Mouse (Mus musculus): ENCODE measurements at regions not wholly inside any gene's neighbourhood (a gene's known extent, or its start where the extent isn't known, plus 50 kb on each side); places are given as distances from the start of the nearest gene placed in this dataset.
A peak's percentile ranks its signal among the peaks of the same experiment; 100 is the strongest.

DNA sequence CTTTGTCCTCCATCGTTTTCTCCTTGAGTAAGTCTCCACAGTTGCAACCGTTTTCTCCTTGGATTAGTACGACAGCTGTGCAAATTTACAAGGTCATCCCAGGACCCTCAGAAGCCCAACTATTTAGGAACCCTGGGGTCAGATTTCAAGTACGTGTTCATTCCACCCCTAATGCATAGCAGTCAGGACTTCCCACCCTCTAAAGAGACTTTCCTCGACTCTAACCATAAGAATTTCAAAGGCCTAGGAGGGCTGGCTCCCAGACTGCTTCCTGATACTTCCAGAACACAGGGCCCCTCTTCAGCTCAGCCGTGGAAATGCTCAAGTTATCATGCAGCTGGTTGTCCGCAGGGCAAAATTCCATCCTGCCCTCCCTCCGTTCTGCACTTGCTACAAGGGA, 202.7 kb upstream of the Irx2 start:
- Histone ChIP-seq H3K9me3 (peaks cover 42% of the 10 kb centered on the region), H3K4me1 (no peaks in the 10 kb centered on the region), H3K27me3 (replicated peaks) (no peaks in the 10 kb centered on the region), H3K4me3 (replicated peaks) (no peak overlapping the region), H3K36me3 (replicated peaks; ENCODE audit: low read length) (no peaks in the 10 kb centered on the region)
- TF ChIP-seq GATA1 (IDR thresholded peaks at IDR 0.05; ENCODE audit: borderline replicate concordance, low read length) (no peak), FLI1 (IDR thresholded peaks at IDR 0.05; ENCODE audit: low read length) (no peak)

DNA sequence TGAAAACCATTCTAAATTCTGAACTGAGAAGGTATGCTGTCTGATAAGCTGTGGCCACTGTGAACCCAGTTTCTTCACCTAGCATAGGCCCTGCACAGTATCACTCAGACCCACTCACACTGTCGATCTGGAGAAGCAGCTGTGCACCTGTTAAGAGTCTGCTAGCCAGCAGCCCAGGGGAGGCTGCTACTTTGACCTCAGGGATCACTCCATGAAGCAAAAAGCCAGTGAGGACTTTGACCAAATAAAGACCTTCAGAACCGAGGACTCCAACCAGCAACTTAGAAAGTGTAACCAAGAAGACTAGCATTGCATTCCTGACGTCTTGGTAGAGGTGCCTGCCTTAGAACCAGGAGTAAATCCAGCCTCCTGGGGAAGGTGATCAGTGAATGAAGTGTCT, 183.3 kb upstream of the Irx2 start:
- no peaks in the 10 kb centered on the region for H3K27me3 ChIP-seq (replicated peaks)
- TF ChIP-seq FLI1 (IDR thresholded peaks at IDR 0.05; ENCODE audit: low read length): no peak
- TF ChIP-seq GATA1 (IDR thresholded peaks at IDR 0.05; ENCODE audit: borderline replicate concordance, low read length): no peak
- H3K4me3 ChIP-seq (replicated peaks): no peak overlapping the region
- H3K4me1 ChIP-seq: no peaks in the 10 kb centered on the region
- H3K9me3 ChIP-seq: peaks cover 35% of the 10 kb centered on the region
- H3K36me3 ChIP-seq (replicated peaks; ENCODE audit: low read length): no peaks in the 10 kb centered on the region

DNA sequence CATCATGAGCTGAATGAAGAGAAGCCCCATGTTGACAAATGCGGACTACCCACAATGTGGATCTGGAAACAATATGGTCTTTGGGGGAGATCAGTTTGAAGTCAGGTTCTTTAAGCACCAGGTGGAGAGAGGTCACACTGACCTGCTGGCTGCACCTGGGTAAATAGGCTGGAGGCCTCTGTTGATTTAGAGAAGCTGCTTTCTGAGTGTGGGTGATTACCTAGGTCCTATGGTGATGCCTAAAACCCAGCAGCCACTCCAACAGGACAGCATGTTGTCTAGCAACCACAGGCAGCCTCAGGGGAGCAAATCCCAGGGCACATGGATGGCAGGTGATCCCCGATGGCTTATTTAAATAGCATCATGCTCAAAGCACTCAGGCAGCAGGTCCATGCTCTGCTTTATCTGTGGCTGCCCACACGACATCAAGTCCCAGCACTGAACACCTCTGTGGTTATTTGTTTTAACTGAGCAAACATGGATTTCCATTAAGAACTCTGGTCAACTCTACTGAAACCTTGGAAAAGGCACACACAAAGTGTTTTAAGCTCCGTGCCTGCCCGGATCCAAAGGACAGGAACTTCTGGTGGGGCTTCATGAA, 180.1 kb upstream of the Irx2 start:
- TF ChIP-seq FLI1 (IDR thresholded peaks at IDR 0.05; ENCODE audit: low read length) (no peak), GATA1 (IDR thresholded peaks at IDR 0.05; ENCODE audit: borderline replicate concordance, low read length) (no peak)
- Histone ChIP-seq H3K9me3 (peaks cover 33% of the 10 kb centered on the region), H3K36me3 (replicated peaks; ENCODE audit: low read length) (no peaks in the 10 kb centered on the region), H3K4me3 (replicated peaks) (peak overlapping the region; percentile 2), H3K27me3 (replicated peaks) (no peaks in the 10 kb centered on the region), H3K4me1 (no peaks in the 10 kb centered on the region)

DNA sequence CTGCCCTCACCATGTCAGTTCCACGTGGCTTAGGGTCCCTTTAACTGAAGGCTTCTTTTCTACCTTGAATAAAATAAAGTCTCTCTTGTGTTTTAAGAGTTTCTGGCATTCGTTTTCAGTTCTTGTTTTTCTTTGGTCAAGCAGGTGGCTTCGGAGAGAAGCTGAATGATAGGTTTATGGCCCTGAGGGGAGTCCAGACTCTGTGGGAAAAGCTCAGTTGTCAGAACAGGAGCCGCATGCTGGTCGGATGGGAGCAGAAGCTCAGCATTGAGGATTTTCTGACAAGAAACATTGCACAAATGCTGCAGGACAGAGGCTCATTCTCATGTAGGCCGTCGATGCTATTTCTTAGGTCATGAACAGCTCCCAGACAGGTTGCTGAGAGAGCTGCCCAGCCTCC, 133.3 kb upstream of the Irx2 start:
- Histone ChIP-seq H3K4me3 (replicated peaks) (no peak overlapping the region), H3K4me1 (no peaks in the 10 kb centered on the region), H3K9me3 (peaks cover 76% of the 10 kb centered on the region), H3K27me3 (replicated peaks) (no peaks in the 10 kb centered on the region), H3K36me3 (replicated peaks; ENCODE audit: low read length) (no peaks in the 10 kb centered on the region)
- no peak for TF ChIP-seq FLI1 (IDR thresholded peaks at IDR 0.05; ENCODE audit: low read length)
- no peak for TF ChIP-seq GATA1 (IDR thresholded peaks at IDR 0.05; ENCODE audit: borderline replicate concordance, low read length)

DNA sequence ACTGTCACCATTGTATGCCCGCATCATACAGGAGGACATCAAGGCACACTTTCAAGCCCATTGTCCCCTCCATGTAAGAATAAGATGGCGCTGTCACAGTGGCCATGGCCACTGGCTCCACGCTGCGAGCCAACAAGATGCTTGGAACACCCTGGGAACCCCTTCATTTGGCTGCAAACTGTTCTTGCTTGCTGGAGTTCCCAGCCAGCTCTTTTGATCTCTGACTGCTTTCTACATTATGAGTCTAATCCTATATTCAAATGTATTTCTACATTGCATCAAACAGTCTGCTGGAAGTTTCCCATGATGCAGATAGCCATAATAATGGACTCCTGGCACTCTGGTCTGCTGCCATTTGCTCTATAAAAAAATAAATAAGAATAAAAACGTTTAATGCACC, 131.6 kb upstream of the Irx2 start:
- TF ChIP-seq GATA1 (IDR thresholded peaks at IDR 0.05; ENCODE audit: borderline replicate concordance, low read length) (no peak), FLI1 (IDR thresholded peaks at IDR 0.05; ENCODE audit: low read length) (no peak)
- Histone ChIP-seq H3K36me3 (replicated peaks; ENCODE audit: low read length) (no peaks in the 10 kb centered on the region), H3K27me3 (replicated peaks) (no peaks in the 10 kb centered on the region), H3K4me3 (replicated peaks) (peak overlapping the region; percentile 71), H3K4me1 (no peaks in the 10 kb centered on the region), H3K9me3 (peaks cover 72% of the 10 kb centered on the region)

DNA sequence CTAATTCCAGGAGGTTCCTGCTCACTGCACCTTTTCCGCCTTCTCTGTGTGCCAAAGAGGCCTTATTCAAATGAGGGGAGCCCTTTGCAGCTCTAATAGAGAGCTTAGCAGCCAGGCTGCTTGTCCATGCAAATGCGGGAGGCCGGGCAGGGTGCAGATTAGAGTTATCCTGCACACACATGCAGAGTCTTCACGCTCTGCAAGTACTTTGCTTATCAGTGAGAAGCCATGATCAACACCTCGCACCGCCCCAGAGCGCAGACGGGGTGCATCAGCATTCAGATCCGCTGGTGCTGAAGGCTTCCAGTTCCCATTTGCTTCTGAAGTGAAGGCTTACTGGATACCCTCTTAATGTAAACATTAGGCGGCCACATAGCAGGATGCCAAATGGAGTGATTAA, 131.1 kb upstream of the Irx2 start:
- no peaks in the 10 kb centered on the region for H3K27me3 ChIP-seq (replicated peaks)
- no peak overlapping the region for H3K4me3 ChIP-seq (replicated peaks)
- H3K4me1 ChIP-seq: no peaks in the 10 kb centered on the region
- no peak for TF ChIP-seq GATA1 (IDR thresholded peaks at IDR 0.05; ENCODE audit: borderline replicate concordance, low read length)
- no peak for TF ChIP-seq FLI1 (IDR thresholded peaks at IDR 0.05; ENCODE audit: low read length)
- peaks cover 71% of the 10 kb centered on the region for H3K9me3 ChIP-seq
- H3K36me3 ChIP-seq (replicated peaks; ENCODE audit: low read length): no peaks in the 10 kb centered on the region

DNA sequence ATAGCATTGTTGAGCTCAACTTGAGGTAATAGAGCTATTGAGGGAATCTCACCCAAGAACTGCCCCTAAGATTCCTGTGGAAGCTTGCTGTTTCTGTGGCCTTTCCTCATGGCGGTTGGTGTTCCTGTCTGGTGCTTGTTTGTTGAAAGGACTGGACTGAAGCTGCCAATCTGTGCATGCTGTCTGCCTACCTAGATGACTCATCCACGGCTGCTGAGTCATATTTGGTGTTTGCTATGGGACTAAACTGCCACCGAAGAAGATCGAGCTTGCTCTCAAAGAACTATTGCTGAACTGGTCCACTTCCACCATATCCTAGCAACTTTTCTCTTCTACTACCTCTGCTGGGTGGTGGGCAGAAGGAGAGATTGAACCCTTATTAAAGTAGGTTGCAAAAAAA, 122.7 kb upstream of the Irx2 start:
- peaks cover 65% of the 10 kb centered on the region for H3K9me3 ChIP-seq
- no peaks in the 10 kb centered on the region for H3K4me1 ChIP-seq
- TF ChIP-seq GATA1 (IDR thresholded peaks at IDR 0.05; ENCODE audit: borderline replicate concordance, low read length) (no peak), FLI1 (IDR thresholded peaks at IDR 0.05; ENCODE audit: low read length) (no peak)
- no peak overlapping the region for H3K4me3 ChIP-seq (replicated peaks)
- no peaks in the 10 kb centered on the region for H3K36me3 ChIP-seq (replicated peaks; ENCODE audit: low read length)
- no peaks in the 10 kb centered on the region for H3K27me3 ChIP-seq (replicated peaks)

DNA sequence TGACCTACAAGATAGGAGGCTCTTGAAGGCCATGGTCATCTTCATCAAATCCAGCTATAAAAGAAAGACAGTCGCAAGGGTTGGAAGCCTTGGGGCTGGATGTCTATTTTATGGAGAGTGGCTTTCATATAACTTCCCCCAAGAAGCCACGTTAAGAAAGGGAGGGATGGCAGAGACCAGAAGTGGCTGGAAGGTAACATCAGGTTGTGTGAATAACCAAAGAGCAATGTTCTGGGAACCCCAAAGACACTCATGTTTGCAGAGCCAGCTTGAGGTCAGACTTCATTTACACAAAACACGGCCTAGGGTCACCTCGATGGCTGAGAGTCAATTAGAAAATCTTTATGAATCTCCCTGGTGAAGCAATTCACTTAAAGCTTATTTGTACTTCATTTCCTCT, 90.0 kb upstream of the Irx2 start:
- TF ChIP-seq GATA1 (IDR thresholded peaks at IDR 0.05; ENCODE audit: borderline replicate concordance, low read length) (no peak), FLI1 (IDR thresholded peaks at IDR 0.05; ENCODE audit: low read length) (no peak)
- Histone ChIP-seq H3K27me3 (replicated peaks) (no peaks in the 10 kb centered on the region), H3K36me3 (replicated peaks; ENCODE audit: low read length) (no peaks in the 10 kb centered on the region), H3K4me1 (no peaks in the 10 kb centered on the region), H3K9me3 (peaks cover 41% of the 10 kb centered on the region), H3K4me3 (replicated peaks) (no peak overlapping the region)

DNA sequence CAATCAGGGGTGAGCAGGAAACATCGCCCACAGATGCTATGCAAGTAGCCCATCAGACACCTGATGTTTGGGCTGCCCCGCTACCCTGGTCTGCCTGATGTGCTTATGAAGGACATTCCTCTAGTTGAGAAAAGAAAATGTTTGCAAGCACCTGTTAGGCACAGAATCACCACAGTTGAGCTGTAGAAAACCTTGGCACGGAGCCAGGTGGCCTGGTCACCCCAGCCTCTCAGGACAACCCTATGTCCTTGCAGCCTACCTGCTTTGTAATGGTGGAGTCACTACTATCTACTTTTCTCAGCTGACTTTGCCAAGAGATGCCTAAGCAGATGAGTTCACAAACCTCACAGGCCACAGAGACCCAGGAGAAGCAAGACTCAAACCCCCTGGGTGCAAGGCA, 86.9 kb upstream of the Irx2 start:
- no peak for TF ChIP-seq FLI1 (IDR thresholded peaks at IDR 0.05; ENCODE audit: low read length)
- no peak for TF ChIP-seq GATA1 (IDR thresholded peaks at IDR 0.05; ENCODE audit: borderline replicate concordance, low read length)
- Histone ChIP-seq H3K9me3 (peaks cover 37% of the 10 kb centered on the region), H3K27me3 (replicated peaks) (no peaks in the 10 kb centered on the region), H3K36me3 (replicated peaks; ENCODE audit: low read length) (no peaks in the 10 kb centered on the region), H3K4me1 (no peaks in the 10 kb centered on the region), H3K4me3 (replicated peaks) (no peak overlapping the region)

DNA sequence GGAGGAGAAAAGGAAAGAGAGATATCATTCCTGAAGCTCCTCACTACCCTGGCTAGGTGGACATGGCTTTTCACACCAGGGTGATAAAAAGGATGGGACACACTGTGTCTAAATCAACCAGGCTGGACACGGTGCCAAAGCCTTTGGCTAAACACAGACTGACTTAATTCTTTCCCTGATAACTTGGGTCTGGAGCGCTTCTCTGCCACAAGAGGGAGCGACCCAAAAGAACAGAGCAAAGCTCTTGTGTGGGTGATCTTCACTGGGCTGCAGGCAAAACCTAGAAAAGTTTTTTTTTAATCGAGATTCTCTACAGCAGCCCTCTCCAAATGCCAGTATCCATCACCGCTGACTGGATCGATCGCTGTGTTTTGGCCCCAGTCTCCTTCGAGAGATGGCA, 70.7 kb upstream of the Irx2 start:
- Histone ChIP-seq H3K27me3 (replicated peaks) (no peaks in the 10 kb centered on the region), H3K4me1 (no peaks in the 10 kb centered on the region), H3K36me3 (replicated peaks; ENCODE audit: low read length) (no peaks in the 10 kb centered on the region), H3K9me3 (peaks cover 27% of the 10 kb centered on the region), H3K4me3 (replicated peaks) (no peak overlapping the region)
- TF ChIP-seq GATA1 (IDR thresholded peaks at IDR 0.05; ENCODE audit: borderline replicate concordance, low read length): no peak
- TF ChIP-seq FLI1 (IDR thresholded peaks at IDR 0.05; ENCODE audit: low read length): no peak

DNA sequence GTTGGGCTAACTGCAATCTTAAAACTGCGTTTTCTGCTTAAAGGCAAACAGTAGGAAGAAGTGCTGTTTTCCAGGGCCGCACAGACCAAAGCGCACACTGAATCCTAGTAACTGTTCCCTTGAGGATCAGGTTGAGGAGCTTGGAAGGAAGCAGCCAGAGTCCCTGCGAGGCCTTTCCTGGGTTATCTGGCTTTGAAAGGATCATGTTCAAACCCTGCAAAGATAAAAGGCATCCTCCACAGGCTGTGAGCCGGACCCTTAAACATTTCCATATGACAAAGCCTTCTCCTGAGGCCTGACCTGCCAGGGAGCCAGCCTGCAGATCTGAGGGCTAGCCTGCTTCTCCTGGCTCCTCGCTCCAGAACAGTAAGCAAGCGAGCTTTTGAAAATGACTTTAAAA, 56.7 kb upstream of the Irx2 start:
- Histone ChIP-seq H3K4me1 (no peaks in the 10 kb centered on the region), H3K36me3 (replicated peaks; ENCODE audit: low read length) (no peaks in the 10 kb centered on the region), H3K4me3 (replicated peaks) (no peak overlapping the region), H3K27me3 (replicated peaks) (no peaks in the 10 kb centered on the region), H3K9me3 (peaks cover 9% of the 10 kb centered on the region; the same call in 1 of the 2 replicates)
- no peak for TF ChIP-seq FLI1 (IDR thresholded peaks at IDR 0.05; ENCODE audit: low read length)
- TF ChIP-seq GATA1 (IDR thresholded peaks at IDR 0.05; ENCODE audit: borderline replicate concordance, low read length): no peak
